8 mouse cellular contexts compared by ENCODE assay signal in the genomic region with DNA sequence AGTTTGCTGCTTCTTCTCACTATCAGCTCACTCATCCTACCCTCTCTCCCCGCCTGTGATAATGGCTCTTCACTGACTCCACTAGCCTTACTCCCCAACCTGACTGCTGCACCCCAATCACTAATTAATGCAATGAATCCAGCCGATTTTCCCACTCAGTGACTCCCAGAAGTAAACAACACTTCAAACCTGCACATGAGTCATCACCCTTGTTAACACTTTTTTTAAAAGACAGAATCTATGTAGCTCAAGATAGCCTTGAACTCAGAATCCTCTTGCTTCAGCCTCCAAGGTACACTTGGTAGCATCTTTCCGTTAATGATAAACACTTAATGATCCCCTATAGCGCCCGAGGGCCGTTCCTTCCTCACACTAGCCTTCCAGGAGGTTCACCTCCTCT. TPM values are rescaled to one million over a fixed set of nuclear protein-coding genes. Genes with fewer than 3 reads are reported as not detected.
DNase-seq lines count a peak whose midpoint lies in the region; ATAC-seq and TF ChIP-seq lines count a peak whose summit lies in the region.

No protein-coding gene starts in this region.

- no peaks in the 10 kb centered on the region for H3K27me3 ChIP-seq in kidney, embryonic 14.5 days (ENCODE audit: control insufficient read depth, insufficient read depth, low read length)
- H3K27me3 ChIP-seq in hindbrain, embryonic 15.5 days: no peaks in the 10 kb centered on the region
- no peaks in the 10 kb centered on the region for H3K27me3 ChIP-seq in midbrain, postnatal 0 days (ENCODE audit: insufficient read depth, low read length)

- H3K36me3 ChIP-seq in kidney, embryonic 14.5 days (ENCODE audit: control insufficient read depth, insufficient read depth, low read length): no peaks in the 10 kb centered on the region
- peaks cover 8% of the 10 kb centered on the region for H3K36me3 ChIP-seq in hindbrain, embryonic 15.5 days
- peaks cover 8% of the 10 kb centered on the region; the same call in 1 of the 2 replicates for H3K36me3 ChIP-seq in midbrain, postnatal 0 days (ENCODE audit: insufficient read depth, low read length)

- no peak for TF ChIP-seq CTCF in bone marrow macrophage, adult 2 months (IDR thresholded peaks at IDR 0.05; ENCODE audit: low read depth, low read length)
- TF ChIP-seq CTCF in midbrain, postnatal 0 days (IDR thresholded peaks at IDR 0.05): no peak

- H3K4me2 ChIP-seq in kidney, embryonic 14.5 days (replicated peaks; ENCODE audit: low read depth, low read length): peak overlapping the region; percentile 73
- peak overlapping the region; percentile 80 for H3K4me2 ChIP-seq in hindbrain, embryonic 15.5 days
- peak overlapping the region; percentile 65 for H3K4me2 ChIP-seq in midbrain, postnatal 0 days (ENCODE audit: low read depth, low read length, poor library complexity, severe bottlenecking)

- 0 out of 2 replicates have a peak, but pooled peaks cover 3% of the 10 kb centered on the region for H3K4me1 ChIP-seq in kidney, embryonic 14.5 days (ENCODE audit: control insufficient read depth, insufficient read depth, low read length)
- peaks cover 13% of the 10 kb centered on the region for H3K4me1 ChIP-seq in bone marrow macrophage, adult 2 months (ENCODE audit: control insufficient read depth, insufficient read depth, low read length)
- H3K4me1 ChIP-seq in hindbrain, embryonic 15.5 days (replicated peaks): peaks cover 23% of the 10 kb centered on the region
- H3K4me1 ChIP-seq in midbrain, postnatal 0 days (ENCODE audit: insufficient read depth, low read length): peaks cover 4% of the 10 kb centered on the region

- no peak for ATAC-seq in kidney, embryonic 14.5 days (ENCODE audit: low FRiP score, low TSS enrichment)
- ATAC-seq in hindbrain, embryonic 15.5 days (ENCODE audit: low FRiP score, low read depth): no peak
- ATAC-seq in midbrain, postnatal 0 days (ENCODE audit: low FRiP score): no peak

- peak overlapping the region; percentile 62 for H3K9ac ChIP-seq in kidney, embryonic 14.5 days (ENCODE audit: low read depth, low read length)
- H3K9ac ChIP-seq in hindbrain, embryonic 15.5 days: peak overlapping the region; percentile 85
- H3K9ac ChIP-seq in midbrain, postnatal 0 days (replicated peaks; ENCODE audit: low read length, poor library complexity, severe bottlenecking): peak overlapping the region; percentile 75

- H3K9me3 ChIP-seq in kidney, embryonic 14.5 days (ENCODE audit: control insufficient read depth, low read length): no peaks in the 10 kb centered on the region
- no peaks in the 10 kb centered on the region for H3K9me3 ChIP-seq in hindbrain, embryonic 15.5 days
- H3K9me3 ChIP-seq in midbrain, postnatal 0 days (ENCODE audit: low read length): no peaks in the 10 kb centered on the region

- WGBS in kidney, embryonic 14.5 days: 1% methylated on average over 6 of the region's 6 CpGs
- 2% methylated on average over 6 of the region's 6 CpGs for WGBS in hindbrain, embryonic 15.5 days
- 6% methylated on average over 6 of the region's 6 CpGs for WGBS in midbrain, postnatal 0 days

- DNase-seq in kidney, postnatal 25 days: no peak
- no peak for DNase-seq in midbrain, postnatal 0 days (ENCODE audit: low spot score)
- no peak for DNase-seq in urinary bladder, postnatal 4 days (ENCODE audit: low spot score in 2 of 2)
- no peak for DNase-seq in layer of hippocampus, adult 9-11 months
- no peak for DNase-seq in spleen, postnatal 10 days (ENCODE audit: low spot score in 2 of 2)

- peak overlapping the region; percentile 6; the same call in 1 of the 2 replicates for H3K27ac ChIP-seq in kidney, embryonic 14.5 days (ENCODE audit: low read depth, low read length)
- no peak overlapping the region for H3K27ac ChIP-seq in bone marrow macrophage, adult 2 months (ENCODE audit: insufficient read depth, low read depth, low read length)
- H3K27ac ChIP-seq in hindbrain, embryonic 15.5 days (replicated peaks): peak overlapping the region; percentile 88
- H3K27ac ChIP-seq in midbrain, postnatal 0 days (ENCODE audit: low read depth, low read length): peak overlapping the region; percentile 84

- H3K4me3 ChIP-seq in kidney, embryonic 14.5 days (ENCODE audit: low read length): peak overlapping the region; percentile 61
- peak overlapping the region; percentile 95 for H3K4me3 ChIP-seq in bone marrow macrophage, adult 2 months (ENCODE audit: insufficient read depth, low read length)
- H3K4me3 ChIP-seq in hindbrain, embryonic 15.5 days: peak overlapping the region; percentile 77
- H3K4me3 ChIP-seq in midbrain, postnatal 0 days (ENCODE audit: low read depth, low read length): peak overlapping the region; percentile 65

- no peak for TF ChIP-seq POLR2A in bone marrow macrophage, adult 2 months (IDR thresholded peaks at IDR 0.05; ENCODE audit: borderline replicate concordance, low read depth, low read length)

RNA-seq across cellular contexts. Expression of a gene that starts 0.8 kb away (rescaled TPM):
- 10.1 and 13.3 TPM in 2 replicates for polyA plus RNA-seq in kidney, embryonic 14.5 days (2014; fragmentation: Nextera tagmentation; extraction: Ambion mirVana)
- polyA plus RNA-seq in bone marrow macrophage, adult 2 months (2012; ENCODE audit: insufficient read depth, insufficient read length, missing spikeins): 13.8 and 15.0 TPM in 2 replicates
- polyA plus RNA-seq in hindbrain, embryonic 15.5 days (2015; fragmentation: Nextera tagmentation; extraction: Ambion mirVana): 19.8 and 21.3 TPM in 2 replicates
- total RNA-seq in midbrain, postnatal 0 days (2014; rRNA removed): 16.9 and 22.1 TPM in 2 replicates
- polyA plus RNA-seq in midbrain, postnatal 0 days (2015; fragmentation: Nextera tagmentation; extraction: Ambion mirVana): 18.5 and 20.0 TPM in 2 replicates

RNA-seq across cellular contexts. Expression of a gene that starts 3.1 kb away (rescaled TPM):
- polyA plus RNA-seq in kidney, embryonic 14.5 days (2014; fragmentation: Nextera tagmentation; extraction: Ambion mirVana): 3.3 and 7.9 TPM in 2 replicates
- polyA plus RNA-seq in bone marrow macrophage, adult 2 months (2012; ENCODE audit: insufficient read depth, insufficient read length, missing spikeins): not detected in 2 replicates
- 99.5 and 107 TPM in 2 replicates for polyA plus RNA-seq in hindbrain, embryonic 15.5 days (2015; fragmentation: Nextera tagmentation; extraction: Ambion mirVana)
- 105 and 147 TPM in 2 replicates for total RNA-seq in midbrain, postnatal 0 days (2014; rRNA removed)
- polyA plus RNA-seq in midbrain, postnatal 0 days (2015; fragmentation: Nextera tagmentation; extraction: Ambion mirVana): 120 and 144 TPM in 2 replicates

RNA-seq across cellular contexts. Expression of a gene that starts 32.6 kb away (rescaled TPM):
- not detected in 2 replicates for polyA plus RNA-seq in kidney, embryonic 14.5 days (2014; fragmentation: Nextera tagmentation; extraction: Ambion mirVana)
- not detected in 2 replicates for polyA plus RNA-seq in bone marrow macrophage, adult 2 months (2012; ENCODE audit: insufficient read depth, insufficient read length, missing spikeins)
- polyA plus RNA-seq in hindbrain, embryonic 15.5 days (2015; fragmentation: Nextera tagmentation; extraction: Ambion mirVana): 0.04 and 0.17 TPM in 2 replicates
- not detected in 2 replicates for total RNA-seq in midbrain, postnatal 0 days (2014; rRNA removed)
- 0.02 TPM in 1 of 2 replicates, not detected in the other for polyA plus RNA-seq in midbrain, postnatal 0 days (2015; fragmentation: Nextera tagmentation; extraction: Ambion mirVana)

RNA-seq across cellular contexts. Expression of a gene that starts 59.2 kb away (rescaled TPM):
- polyA plus RNA-seq in kidney, embryonic 14.5 days (2014; fragmentation: Nextera tagmentation; extraction: Ambion mirVana): 542 and 571 TPM in 2 replicates
- polyA plus RNA-seq in bone marrow macrophage, adult 2 months (2012; ENCODE audit: insufficient read depth, insufficient read length, missing spikeins): 360 and 362 TPM in 2 replicates
- polyA plus RNA-seq in hindbrain, embryonic 15.5 days (2015; fragmentation: Nextera tagmentation; extraction: Ambion mirVana): 377 and 390 TPM in 2 replicates
- total RNA-seq in midbrain, postnatal 0 days (2014; rRNA removed): 61.9 and 77.1 TPM in 2 replicates
- 269 and 301 TPM in 2 replicates for polyA plus RNA-seq in midbrain, postnatal 0 days (2015; fragmentation: Nextera tagmentation; extraction: Ambion mirVana)

RNA-seq across cellular contexts. Expression of a gene that starts 59.2 kb away (rescaled TPM):
- polyA plus RNA-seq in kidney, embryonic 14.5 days (2014; fragmentation: Nextera tagmentation; extraction: Ambion mirVana): 2.2 and 2.8 TPM in 2 replicates
- 0.80 and 1.5 TPM in 2 replicates for polyA plus RNA-seq in bone marrow macrophage, adult 2 months (2012; ENCODE audit: insufficient read depth, insufficient read length, missing spikeins)
- 5.3 and 6.2 TPM in 2 replicates for polyA plus RNA-seq in hindbrain, embryonic 15.5 days (2015; fragmentation: Nextera tagmentation; extraction: Ambion mirVana)
- 2.7 and 3.8 TPM in 2 replicates for total RNA-seq in midbrain, postnatal 0 days (2014; rRNA removed)
- 2.6 and 3.0 TPM in 2 replicates for polyA plus RNA-seq in midbrain, postnatal 0 days (2015; fragmentation: Nextera tagmentation; extraction: Ambion mirVana)

Comparison
In these comparisons a context has a peak if more than half of its experiments do, and no peak if none do; other contexts are left out.
1. RNA of a gene that starts 3.1 kb away (polyA plus RNA-seq): 120 to 144 TPM in midbrain, postnatal 0 days and 99.5 to 107 TPM in hindbrain, embryonic 15.5 days; 3.3 to 7.9 TPM in kidney, embryonic 14.5 days and not detected in bone marrow macrophage, adult 2 months; every median in the first group is over 10 times any median in the second.
2. Peak in every context shown above with its lines, with median percentiles within 50 percentile points of each other: H3K4me2 ChIP-seq, H3K4me3 ChIP-seq and H3K9ac ChIP-seq.